Mouse (Mus musculus) kidney, adult 2 months (tissue): ENCODE data around the gene Ier2.

Experiments
- CTCF ChIP-seq: fragments of 200-500 bp; conservative IDR thresholded peaks from 2 replicates; pipeline ENCODE4 v1.5.1; 2011; ENCODE audit warnings: low read depth, mild to moderate bottlenecking, control low read depth, low read length, moderate library complexity, mixed read lengths; ENCODE audit not compliant: insufficient read depth, insufficient read length
- POLR2A ChIP-seq: fragments of 200-500 bp; IDR thresholded peaks from one replicate; pipeline ENCODE4 v1.6.1; 2011; ENCODE audit warnings: low read depth, low read length, control low read depth

- TF ChIP-seq CTCF, result no peak
- no peak for TF ChIP-seq POLR2A
These were observed 28.6 kb downstream of the Ier2 start for GRCm38 (mm10) chr8:84633841-84634584.
